Mouse (Mus musculus): ENCODE results near the gene Abhd16a. TPM values are rescaled to one million over a fixed set of nuclear protein-coding genes. Genes with fewer than 3 reads are reported as not detected.

The Abhd16a gene
- polyA plus RNA-seq, 1 experiment from 2014 or later = 85.7 TPM

DNA sequence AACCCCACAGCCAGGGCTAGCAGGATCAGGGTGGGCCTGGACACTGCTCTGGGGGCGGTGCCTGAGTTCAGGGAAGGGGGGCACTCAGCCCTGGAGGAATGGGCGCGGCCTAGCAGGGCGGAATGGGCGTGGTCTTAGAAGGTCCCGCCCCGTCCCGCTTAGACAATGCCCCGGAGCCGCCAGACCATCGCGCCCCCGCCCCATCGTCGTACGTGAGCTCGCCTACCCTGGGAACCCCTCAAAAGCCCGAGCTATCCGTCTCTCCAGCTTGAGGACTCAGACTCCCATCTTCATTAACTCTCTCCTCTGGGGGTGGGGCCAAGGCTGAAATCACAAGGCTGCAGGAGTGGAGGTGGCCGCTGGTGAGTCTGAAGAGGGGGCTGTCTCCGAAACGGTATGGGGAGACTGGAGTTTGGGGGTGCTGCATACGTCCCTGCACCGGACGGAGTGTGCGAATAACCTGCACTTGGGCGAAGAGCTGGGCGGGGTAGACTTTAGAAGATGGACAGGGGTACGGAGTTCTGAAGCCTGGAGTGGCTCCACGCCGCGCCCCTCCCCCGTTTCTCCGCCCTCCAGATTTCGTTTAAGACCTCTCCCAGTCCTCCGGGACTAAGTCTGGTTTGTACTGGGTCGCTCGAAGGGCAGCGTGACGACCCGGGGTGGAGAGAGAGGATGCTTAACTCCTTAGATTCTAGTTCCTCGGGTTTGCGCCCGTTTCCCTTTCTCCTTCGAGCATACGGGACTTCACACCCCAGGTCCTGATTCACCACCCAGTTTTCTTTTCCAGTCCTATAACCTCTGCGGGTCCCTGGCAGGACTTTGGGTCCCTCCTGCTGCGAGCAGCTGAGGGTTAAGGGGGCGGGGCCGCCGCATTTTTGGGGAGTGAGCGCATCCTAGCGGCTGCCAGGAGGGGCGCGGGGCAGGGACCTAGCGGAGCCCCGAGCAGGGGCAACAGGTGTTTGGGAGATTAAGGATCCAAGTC, 29.9 kb upstream of the Abhd16a start, which contains the start of gene Ddah2:
TSS of gene Ddah2 (plus strand) at position 125 of the 982 bp plus-strand sequence.
- Histone ChIP-seq H3K4me2 (replicated peaks; ENCODE audit: low read depth, low read length) (peak within 1 kb of the TSS; percentile 88), H3K27me3 (ENCODE audit: control insufficient read depth, insufficient read depth, low read length) (no peaks in the 10 kb centered on the region), H3K36me3 (ENCODE audit: control insufficient read depth, insufficient read depth, low read length) (peaks cover 67% of the 10 kb centered on the region), H3K27ac (ENCODE audit: low read depth, low read length) (peak within 1 kb of the TSS; percentile 96), H3K9ac (ENCODE audit: low read depth, low read length) (peak within 1 kb of the TSS; percentile 90), H3K4me1 (ENCODE audit: control insufficient read depth, insufficient read depth, low read length) (peaks cover 23% of the 10 kb centered on the region), H3K4me3 (ENCODE audit: low read length) (peak within 1 kb of the TSS; percentile 85), H3K9me3 (ENCODE audit: control insufficient read depth, low read length) (no peaks in the 10 kb centered on the region)
- ATAC-seq (ENCODE audit: low FRiP score, low TSS enrichment) = peak; percentile 92
- under 1% methylated on average over 57 of the region's 57 CpGs for WGBS

DNA sequence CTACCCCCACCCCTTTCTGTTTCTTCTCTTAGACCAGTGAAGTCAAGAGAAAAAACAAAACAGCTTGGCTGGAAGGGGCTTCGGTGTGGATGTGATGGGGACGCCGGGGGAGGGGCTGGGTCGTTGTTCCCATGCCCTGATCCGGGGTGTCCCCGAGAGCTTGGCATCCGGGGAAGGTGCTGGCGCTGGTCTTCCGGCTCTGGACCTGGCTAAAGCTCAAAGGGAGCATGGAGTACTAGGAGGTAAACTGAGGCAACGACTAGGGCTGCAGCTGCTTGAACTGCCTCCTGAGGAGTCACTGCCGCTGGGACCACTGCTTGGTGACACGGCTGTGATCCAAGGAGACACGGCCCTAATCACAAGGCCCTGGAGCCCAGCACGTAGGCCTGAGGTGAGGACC, 29.0 kb upstream of the Abhd16a start:
- Histone ChIP-seq H3K36me3 (ENCODE audit: control insufficient read depth, insufficient read depth, low read length) (peaks cover 60% of the 10 kb centered on the region), H3K4me2 (replicated peaks; ENCODE audit: low read depth, low read length) (peak overlapping the region; percentile 88), H3K27ac (ENCODE audit: low read depth, low read length) (peak overlapping the region; percentile 5; the same call in 1 of the 2 replicates), H3K4me1 (ENCODE audit: control insufficient read depth, insufficient read depth, low read length) (peaks cover 31% of the 10 kb centered on the region), H3K9me3 (ENCODE audit: control insufficient read depth, low read length) (no peaks in the 10 kb centered on the region), H3K27me3 (ENCODE audit: control insufficient read depth, insufficient read depth, low read length) (no peaks in the 10 kb centered on the region), H3K4me3 (ENCODE audit: low read length) (peak overlapping the region; percentile 85), H3K9ac (ENCODE audit: low read depth, low read length) (peak overlapping the region; percentile 90)
- WGBS = 32% methylated on average over 14 of the region's 14 CpGs
- no peak for ATAC-seq (ENCODE audit: low FRiP score, low TSS enrichment)

GRCm38 (mm10) chr17:35060737-35061297, 28.2 kb upstream of the Abhd16a start:
- 51% methylated on average over 22 of the region's 22 CpGs for WGBS
- Histone ChIP-seq H3K9ac (ENCODE audit: low read depth, low read length) (0 out of 2 replicates have a peak overlapping the region, but pooled peaks have one; percentile 90), H3K4me2 (replicated peaks; ENCODE audit: low read depth, low read length) (peak overlapping the region; percentile 88), H3K4me1 (ENCODE audit: control insufficient read depth, insufficient read depth, low read length) (peaks cover 38% of the 10 kb centered on the region), H3K27ac (ENCODE audit: low read depth, low read length) (no peak overlapping the region), H3K27me3 (ENCODE audit: control insufficient read depth, insufficient read depth, low read length) (no peaks in the 10 kb centered on the region), H3K4me3 (ENCODE audit: low read length) (peak overlapping the region; percentile 85; the same call in 1 of the 2 replicates), H3K9me3 (ENCODE audit: control insufficient read depth, low read length) (no peaks in the 10 kb centered on the region), H3K36me3 (ENCODE audit: control insufficient read depth, insufficient read depth, low read length) (peaks cover 54% of the 10 kb centered on the region)
- ATAC-seq (ENCODE audit: low FRiP score, low TSS enrichment) = no peak

DNA sequence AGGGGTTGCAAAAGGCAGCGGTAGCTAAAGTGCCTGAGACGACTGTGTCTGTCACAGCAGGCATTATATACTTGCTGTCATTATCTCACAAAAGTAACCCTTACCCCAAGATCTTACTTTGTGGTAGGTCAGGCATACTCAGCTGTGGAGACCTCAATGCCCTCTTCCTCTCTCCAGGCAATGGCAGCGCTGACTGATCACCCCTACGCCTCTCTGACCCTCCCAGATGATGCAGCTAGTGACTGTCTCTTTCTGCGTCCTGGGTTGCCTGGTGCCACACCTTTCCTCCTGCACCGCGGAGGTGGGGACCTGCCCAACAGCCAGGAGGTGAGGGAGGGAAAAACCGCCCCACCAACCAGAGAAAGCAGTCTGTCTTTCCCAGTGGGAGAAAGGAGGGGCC, 27.8 kb upstream of the Abhd16a start:
- no peak for ATAC-seq (ENCODE audit: low FRiP score, low TSS enrichment)
- no peak overlapping the region for H3K9ac ChIP-seq (ENCODE audit: low read depth, low read length)
- no peaks in the 10 kb centered on the region; the same call in 1 of the 2 replicates for H3K27me3 ChIP-seq (ENCODE audit: control insufficient read depth, insufficient read depth, low read length)
- peaks cover 39% of the 10 kb centered on the region for H3K4me1 ChIP-seq (ENCODE audit: control insufficient read depth, insufficient read depth, low read length)
- H3K36me3 ChIP-seq (ENCODE audit: control insufficient read depth, insufficient read depth, low read length) = peaks cover 49% of the 10 kb centered on the region
- H3K27ac ChIP-seq (ENCODE audit: low read depth, low read length) = no peak overlapping the region
- H3K4me3 ChIP-seq (ENCODE audit: low read length) = peak overlapping the region; percentile 2; the same call in 1 of the 2 replicates
- no peak overlapping the region for H3K4me2 ChIP-seq (replicated peaks; ENCODE audit: low read depth, low read length)
- H3K9me3 ChIP-seq (ENCODE audit: control insufficient read depth, low read length) = no peaks in the 10 kb centered on the region
- WGBS = 72% methylated on average over 8 of the region's 8 CpGs

GRCm38 (mm10) chr17:35063466-35063865, 25.6 kb upstream of the Abhd16a start:
- Histone ChIP-seq H3K36me3 (ENCODE audit: control insufficient read depth, insufficient read depth, low read length) (peaks cover 32% of the 10 kb centered on the region), H3K4me1 (ENCODE audit: control insufficient read depth, insufficient read depth, low read length) (peaks cover 37% of the 10 kb centered on the region), H3K27me3 (ENCODE audit: control insufficient read depth, insufficient read depth, low read length) (no peaks in the 10 kb centered on the region; the same call in 1 of the 2 replicates), H3K4me3 (ENCODE audit: low read length) (no peak overlapping the region), H3K9ac (ENCODE audit: low read depth, low read length) (no peak overlapping the region), H3K9me3 (ENCODE audit: control insufficient read depth, low read length) (no peaks in the 10 kb centered on the region), H3K27ac (ENCODE audit: low read depth, low read length) (no peak overlapping the region), H3K4me2 (replicated peaks; ENCODE audit: low read depth, low read length) (no peak overlapping the region)
- WGBS = 78% methylated on average over 3 of the region's 3 CpGs
- ATAC-seq (ENCODE audit: low FRiP score, low TSS enrichment) = no peak

DNA sequence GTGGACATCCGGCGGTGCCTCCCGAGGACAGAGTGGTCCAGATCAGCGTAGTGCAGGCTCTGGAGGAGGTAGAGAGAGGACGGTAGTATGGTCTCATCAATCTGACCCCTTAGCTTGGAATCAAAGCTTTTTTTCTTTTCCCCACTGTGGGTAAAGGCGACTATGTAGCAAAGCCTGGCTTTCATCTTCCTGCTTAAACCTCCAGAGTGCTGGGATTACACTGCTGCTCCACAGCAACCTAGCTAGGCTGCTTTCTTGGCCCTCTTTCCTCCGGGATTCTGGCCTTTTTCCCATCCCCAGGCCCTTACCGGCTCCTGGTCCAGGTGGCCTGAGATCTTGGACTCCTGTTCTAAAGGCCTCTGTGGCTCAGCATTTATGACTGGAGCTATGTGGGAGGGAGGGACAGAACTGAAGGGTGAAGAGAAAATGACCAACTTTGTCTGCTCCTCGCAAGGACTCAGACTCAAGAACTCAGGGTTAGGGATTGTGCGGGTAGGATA, 24.6 kb upstream of the Abhd16a start:
- peak overlapping the region; percentile 15; the same call in 1 of the 2 replicates for H3K27ac ChIP-seq (ENCODE audit: low read depth, low read length)
- peak overlapping the region; percentile 71 for H3K4me2 ChIP-seq (replicated peaks; ENCODE audit: low read depth, low read length)
- H3K36me3 ChIP-seq (ENCODE audit: control insufficient read depth, insufficient read depth, low read length) = peaks cover 32% of the 10 kb centered on the region
- peak overlapping the region; percentile 35 for H3K4me3 ChIP-seq (ENCODE audit: low read length)
- H3K27me3 ChIP-seq (ENCODE audit: control insufficient read depth, insufficient read depth, low read length) = no peaks in the 10 kb centered on the region; the same call in 1 of the 2 replicates
- H3K9ac ChIP-seq (ENCODE audit: low read depth, low read length) = no peak overlapping the region; the same call in 1 of the 2 replicates
- no peak for ATAC-seq (ENCODE audit: low FRiP score, low TSS enrichment)
- peaks cover 35% of the 10 kb centered on the region for H3K4me1 ChIP-seq (ENCODE audit: control insufficient read depth, insufficient read depth, low read length)
- WGBS = 33% methylated on average over 10 of the region's 10 CpGs
- no peaks in the 10 kb centered on the region for H3K9me3 ChIP-seq (ENCODE audit: control insufficient read depth, low read length)

DNA sequence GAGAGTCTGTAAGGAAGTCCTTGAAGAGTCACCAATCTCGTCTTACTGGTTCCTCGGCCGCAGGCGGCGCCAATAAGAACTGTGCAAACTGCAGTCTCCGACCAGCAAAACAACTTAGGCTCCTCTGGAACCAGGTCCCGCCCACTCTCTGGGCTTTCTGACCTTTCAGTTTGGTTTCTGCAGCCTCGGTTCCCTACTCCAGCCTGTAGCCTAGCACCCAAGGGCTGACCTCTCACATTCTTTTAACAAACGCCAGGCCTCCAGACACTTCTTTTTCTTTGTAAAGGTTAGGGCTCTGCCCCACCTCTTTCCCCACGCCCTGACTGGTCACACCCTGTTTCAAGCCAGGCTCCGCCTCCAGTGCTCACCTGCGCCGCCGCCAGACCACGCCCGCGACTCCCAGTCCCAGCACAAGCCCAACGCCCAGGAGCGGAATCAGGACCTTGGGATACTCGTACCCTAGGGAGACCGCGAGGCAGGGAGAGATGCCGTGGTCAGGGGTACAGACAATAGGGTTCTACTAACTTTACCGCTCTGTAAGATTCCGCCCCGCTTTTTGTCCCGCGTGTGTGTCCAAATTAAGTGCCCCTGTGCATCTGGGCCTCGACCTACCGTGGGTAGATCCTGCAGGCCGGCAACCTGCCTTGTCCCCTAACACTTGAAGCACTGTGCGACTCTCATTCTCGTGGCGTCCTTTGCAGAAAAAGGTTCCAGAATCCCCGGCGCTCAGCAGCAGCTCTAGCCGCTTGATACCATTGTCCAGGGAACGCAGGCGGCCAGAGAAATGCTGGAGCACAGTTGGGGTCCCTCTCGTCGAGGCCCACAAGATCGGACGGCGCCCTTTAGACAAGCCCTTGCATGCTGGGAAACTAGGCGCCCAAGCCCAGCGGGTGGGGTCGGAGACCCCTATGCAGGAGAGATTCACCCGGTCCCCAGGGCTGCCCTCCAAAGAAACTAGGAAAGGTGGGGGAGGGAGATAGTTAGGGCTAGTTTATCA, 23.8 kb upstream of the Abhd16a start, which contains the start of gene Ly6g6c:
TSS of gene Ly6g6c (plus strand) at position 438 of the 997 bp plus-strand sequence.
- peak within 1 kb of the TSS; percentile 50; the same call in 1 of the 2 replicates for H3K9ac ChIP-seq (ENCODE audit: low read depth, low read length)
- ATAC-seq (ENCODE audit: low FRiP score, low TSS enrichment) = peak; percentile 61
- 1% methylated on average over 48 of the region's 48 CpGs for WGBS
- H3K27me3 ChIP-seq (ENCODE audit: control insufficient read depth, insufficient read depth, low read length) = no peaks in the 10 kb centered on the region; the same call in 1 of the 2 replicates
- peak within 1 kb of the TSS; percentile 15; the same call in 1 of the 2 replicates for H3K27ac ChIP-seq (ENCODE audit: low read depth, low read length)
- no peaks in the 10 kb centered on the region for H3K9me3 ChIP-seq (ENCODE audit: control insufficient read depth, low read length)
- peaks cover 32% of the 10 kb centered on the region for H3K4me1 ChIP-seq (ENCODE audit: control insufficient read depth, insufficient read depth, low read length)
- peak within 1 kb of the TSS; percentile 71 for H3K4me2 ChIP-seq (replicated peaks; ENCODE audit: low read depth, low read length)
- H3K36me3 ChIP-seq (ENCODE audit: control insufficient read depth, insufficient read depth, low read length) = peaks cover 31% of the 10 kb centered on the region
- H3K4me3 ChIP-seq (ENCODE audit: low read length) = peak within 1 kb of the TSS; percentile 35

DNA sequence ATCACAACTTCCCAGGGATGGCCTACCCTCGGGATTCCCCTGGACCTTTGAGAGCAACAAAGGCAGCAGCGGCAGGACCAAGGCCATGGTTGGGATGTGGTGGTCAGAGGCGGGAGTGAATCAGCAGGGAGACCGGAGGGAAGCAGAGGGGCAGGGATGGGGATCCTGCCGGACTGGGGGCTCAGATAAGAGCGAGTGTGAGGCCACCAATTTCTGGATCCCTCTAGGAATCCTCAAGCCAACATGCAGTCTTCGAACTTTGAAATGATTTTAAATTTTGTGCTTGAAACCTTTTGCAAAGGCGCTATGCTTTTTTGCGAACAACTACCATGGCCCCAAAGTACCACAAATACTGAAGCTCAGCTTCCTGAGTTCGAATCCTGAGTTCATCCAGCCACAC, 23.0 kb upstream of the Abhd16a start, which contains the start of gene Mpig6b:
TSS of gene Mpig6b (minus strand) at position 101 of the 400 bp plus-strand sequence.
- peak within 1 kb of the TSS; percentile 50; the same call in 1 of the 2 replicates for H3K9ac ChIP-seq (ENCODE audit: low read depth, low read length)
- peaks cover 24% of the 10 kb centered on the region for H3K4me1 ChIP-seq (ENCODE audit: control insufficient read depth, insufficient read depth, low read length)
- H3K36me3 ChIP-seq (ENCODE audit: control insufficient read depth, insufficient read depth, low read length) = peaks cover 23% of the 10 kb centered on the region
- ATAC-seq (ENCODE audit: low FRiP score, low TSS enrichment) = no peak
- H3K4me2 ChIP-seq (replicated peaks; ENCODE audit: low read depth, low read length) = peak within 1 kb of the TSS; percentile 71
- H3K27me3 ChIP-seq (ENCODE audit: control insufficient read depth, insufficient read depth, low read length) = no peaks in the 10 kb centered on the region; the same call in 1 of the 2 replicates
- H3K4me3 ChIP-seq (ENCODE audit: low read length) = peak within 1 kb of the TSS; percentile 35
- H3K9me3 ChIP-seq (ENCODE audit: control insufficient read depth, low read length) = no peaks in the 10 kb centered on the region
- H3K27ac ChIP-seq (ENCODE audit: low read depth, low read length) = 0 out of 2 replicates have a peak within 1 kb of the TSS, but pooled peaks have one; percentile 15
- WGBS = 50% methylated on average over 10 of the region's 10 CpGs
